Mouse (Mus musculus) testis, adult 2 months (tissue): Measurements from ENCODE around the gene Nlrc3.

Source experiments
- CTCF ChIP-seq: fragments of 200-500 bp; IDR thresholded peaks from 2 replicates; pipeline ENCODE4 v1.5.1; 2012; ENCODE audit warnings: low read depth, mild to moderate bottlenecking, inconsistent platforms, low read length, moderate library complexity; ENCODE audit not compliant: control insufficient read depth, insufficient read depth, insufficient replicate concordance
- POLR2A ChIP-seq: fragments of 200-500 bp; IDR thresholded peaks from 2 replicates; pipeline ENCODE4 v1.6.1; 2012; ENCODE audit warnings: low read depth, mild to moderate bottlenecking, inconsistent platforms, low read length, moderate library complexity; ENCODE audit not compliant: control insufficient read depth

- TF ChIP-seq POLR2A, result no peak
- TF ChIP-seq CTCF, result no peak
Observed at GRCm38 (mm10) chr16:4012882-4013570, 36.6 kb upstream of the Nlrc3 start.
